Mouse (Mus musculus) heart, embryonic 15.5 days (tissue): Measurements from ENCODE around the gene Aff3. TPM values are rescaled to one million over a fixed set of nuclear protein-coding genes. Genes with fewer than 3 reads are reported as not detected.

Experiments used
- ATAC-seq: fragments of 200-750 bp; cut with Nextera tagmentation; replicated peaks from 2 replicates; pipeline ENCODE4 v1.8.0; 2017; ENCODE audit warnings: low read depth, moderate TSS enrichment; ENCODE audit not compliant: insufficient number of reproducible peaks, insufficient read depth, low FRiP score
- H3K27ac ChIP-seq: fragments of 300-500 bp; sonication (generic); 2 replicates; pipeline ENCODE4 v1.5.1; 2015; ENCODE audit warnings: mild to moderate bottlenecking, inconsistent platforms
- H3K27me3 ChIP-seq: fragments of 300-500 bp; sonication (generic); 2 replicates; pipeline ENCODE4 v1.6.1; 2015; ENCODE audit warnings: inconsistent platforms
- H3K36me3 ChIP-seq: fragments of 300-500 bp; sonication (generic); 2 replicates; pipeline ENCODE4 v1.6.1; 2015; ENCODE audit warnings: mild to moderate bottlenecking, inconsistent platforms
- H3K4me1 ChIP-seq: fragments of 300-500 bp; sonication (generic); replicated peaks from 2 replicates; pipeline ENCODE4 v1.6.1; 2015; ENCODE audit warnings: inconsistent platforms
- H3K4me2 ChIP-seq: fragments of 300-500 bp; sonication (generic); 2 replicates; pipeline ENCODE4 v1.6.1; 2015; ENCODE audit warnings: inconsistent platforms, mild to moderate bottlenecking, moderate library complexity
- H3K4me3 ChIP-seq: fragments of 300-500 bp; sonication (generic); 2 replicates; pipeline ENCODE4 v1.5.1; 2015; ENCODE audit warnings: mild to moderate bottlenecking, inconsistent platforms
- H3K9ac ChIP-seq: fragments of 300-500 bp; sonication (generic); 2 replicates; pipeline ENCODE4 v1.6.1; 2015; ENCODE audit warnings: mild to moderate bottlenecking, inconsistent platforms
- H3K9me3 ChIP-seq: fragments of 300-500 bp; sonication (generic); replicated peaks from 2 replicates; pipeline ENCODE4 v1.6.1; 2016; ENCODE audit warnings: inconsistent platforms
- WGBS: fragments of 180-500 bp; shearing (Covaris S2); methylation state at CpG from one replicate; pipeline ENCODE4 v1.1.7; 2015; ENCODE audit warnings: mixed read lengths; 5-methylcytosine and 5-hydroxymethylcytosine counted together
- polyA plus RNA-seq: library from polyadenylated mRNA; unstranded; fragments of >200 nt; fragmentation: Nextera tagmentation; extraction: Ambion mirVana; gene quantifications from 2 replicates; pipeline ENCODE4 v1.2.1, GENCODE M21; 2015

Gene Aff3
- polyA plus RNA-seq, 1 experiment from 2014 or later, result 2.2 TPM

DNA sequence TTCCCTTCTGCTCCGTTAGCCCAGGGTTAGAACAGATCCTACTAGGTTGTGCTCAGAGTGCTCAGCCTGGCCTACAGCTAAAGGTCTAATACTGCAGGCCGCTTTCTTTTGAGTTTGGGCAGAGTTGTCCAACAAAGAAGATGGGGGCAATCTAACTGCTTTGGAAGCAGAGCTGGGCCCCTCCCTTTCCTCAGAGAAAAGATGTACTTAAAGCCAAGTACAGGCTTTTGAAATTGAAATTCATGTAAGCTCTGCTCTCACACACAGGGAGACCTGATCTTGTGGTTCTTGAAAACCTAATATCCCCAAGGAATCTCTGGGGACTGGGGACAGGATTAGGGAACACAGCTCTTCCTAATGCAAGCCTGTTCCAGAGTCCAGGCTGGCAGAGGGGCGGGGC is 158.4 kb downstream of the Aff3 start:
- WGBS, result 92% methylated on average over 3 of the region's 3 CpGs

DNA sequence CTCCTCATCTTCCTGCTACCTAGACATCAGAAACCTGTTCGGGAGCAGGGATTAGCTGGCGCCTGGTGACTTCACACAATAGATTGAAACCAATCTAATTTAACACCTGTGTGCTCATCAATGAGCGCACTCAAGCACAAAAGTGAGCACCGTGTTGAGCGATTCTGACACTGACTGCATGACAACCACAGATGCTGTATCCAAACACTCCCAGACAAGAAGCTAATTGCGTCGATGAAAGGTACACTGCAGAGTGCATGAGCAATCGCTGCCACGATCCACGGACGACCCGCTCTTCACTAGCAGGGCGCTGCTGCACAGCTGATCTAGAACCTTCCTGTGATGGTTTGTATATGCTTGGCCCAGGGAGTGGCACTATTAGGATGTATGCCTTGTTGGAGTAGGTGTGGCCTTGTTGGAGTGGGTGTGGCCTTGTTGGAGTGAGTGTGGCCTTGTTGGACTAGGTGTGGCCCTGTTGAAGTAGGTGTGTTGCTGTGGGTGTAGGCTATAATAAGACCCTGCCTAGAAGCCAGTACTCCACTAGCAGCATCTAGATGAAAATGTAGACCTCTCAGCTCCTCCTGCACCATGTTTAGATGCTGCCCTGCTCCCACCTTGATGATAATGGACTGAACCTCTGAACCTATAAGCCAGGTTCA is 161.2 kb downstream of the Aff3 start:
- WGBS, result 90% methylated on average over 13 of the region's 13 CpGs
- Histone ChIP-seq H3K36me3 (no peaks in the 10 kb centered on the region), H3K4me1 (no peaks in the 10 kb centered on the region), H3K9ac (no peak overlapping the region), H3K9me3 (no peaks in the 10 kb centered on the region), H3K4me3 (no peak overlapping the region), H3K27me3 (no peaks in the 10 kb centered on the region), H3K27ac (no peak overlapping the region), H3K4me2 (no peak overlapping the region)
- ATAC-seq, result no peak

More for the DNA sequence above, 158.4 kb downstream of the Aff3 start:
- Histone ChIP-seq H3K9me3 (no peaks in the 10 kb centered on the region), H3K9ac (no peak overlapping the region), H3K36me3 (no peaks in the 10 kb centered on the region), H3K4me3 (no peak overlapping the region), H3K27me3 (no peaks in the 10 kb centered on the region), H3K4me1 (peaks cover 9% of the 10 kb centered on the region), H3K4me2 (no peak overlapping the region), H3K27ac (no peak overlapping the region)
- ATAC-seq, result no peak

DNA sequence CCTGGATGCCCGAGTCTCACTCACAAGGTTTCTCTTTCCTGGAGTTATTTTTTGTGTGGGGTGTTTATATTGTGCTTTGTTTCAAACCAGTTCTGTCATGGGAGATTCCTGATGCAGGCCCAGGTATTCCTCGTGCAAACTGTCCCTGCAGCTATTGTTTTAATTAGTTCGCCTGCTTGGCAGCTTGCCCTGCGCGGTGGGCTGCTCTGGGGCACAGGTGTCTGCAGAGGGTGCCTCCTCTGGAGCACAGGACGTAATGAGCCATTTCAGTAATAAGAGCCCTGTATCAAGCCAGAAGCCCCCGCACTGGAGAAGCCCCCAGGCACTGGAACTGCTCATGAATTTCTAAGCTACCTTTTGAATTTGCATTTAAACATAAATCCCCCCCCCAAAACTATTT is 162.0 kb downstream of the Aff3 start:
- ATAC-seq, result no peak
- Histone ChIP-seq H3K4me2 (no peak overlapping the region), H3K36me3 (no peaks in the 10 kb centered on the region), H3K4me1 (no peaks in the 10 kb centered on the region), H3K9me3 (no peaks in the 10 kb centered on the region), H3K27ac (no peak overlapping the region), H3K4me3 (no peak overlapping the region), H3K27me3 (no peaks in the 10 kb centered on the region), H3K9ac (no peak overlapping the region)
- 68% methylated on average over 7 of the region's 7 CpGs for WGBS

DNA sequence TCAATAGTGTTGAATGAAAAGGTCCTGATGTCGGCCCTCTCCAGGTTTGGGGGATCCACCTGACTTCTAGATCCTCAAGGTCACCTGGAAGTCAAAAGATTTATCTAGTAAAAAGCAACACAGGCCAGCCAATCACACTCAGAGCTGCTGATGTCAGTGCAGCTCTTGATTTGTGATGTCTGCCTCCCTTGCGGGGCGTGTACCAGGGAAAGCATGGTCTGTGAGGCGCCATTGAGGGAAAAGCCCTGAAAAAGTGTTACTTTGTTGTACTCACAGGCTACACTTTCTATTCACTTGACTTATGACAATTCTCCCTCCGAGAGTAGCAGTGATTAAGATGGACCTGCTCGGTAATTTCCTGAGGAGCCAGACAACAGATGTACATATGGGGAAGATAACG is 163.5 kb downstream of the Aff3 start:
- no peaks in the 10 kb centered on the region for H3K9me3 ChIP-seq
- H3K27ac ChIP-seq, result no peak overlapping the region
- H3K4me3 ChIP-seq, result no peak overlapping the region
- no peak for ATAC-seq
- no peaks in the 10 kb centered on the region for H3K36me3 ChIP-seq
- no peak overlapping the region for H3K4me2 ChIP-seq
- H3K27me3 ChIP-seq, result no peaks in the 10 kb centered on the region
- H3K9ac ChIP-seq, result no peak overlapping the region
- H3K4me1 ChIP-seq, result no peaks in the 10 kb centered on the region
- 83% methylated on average over 7 of the region's 7 CpGs for WGBS

DNA sequence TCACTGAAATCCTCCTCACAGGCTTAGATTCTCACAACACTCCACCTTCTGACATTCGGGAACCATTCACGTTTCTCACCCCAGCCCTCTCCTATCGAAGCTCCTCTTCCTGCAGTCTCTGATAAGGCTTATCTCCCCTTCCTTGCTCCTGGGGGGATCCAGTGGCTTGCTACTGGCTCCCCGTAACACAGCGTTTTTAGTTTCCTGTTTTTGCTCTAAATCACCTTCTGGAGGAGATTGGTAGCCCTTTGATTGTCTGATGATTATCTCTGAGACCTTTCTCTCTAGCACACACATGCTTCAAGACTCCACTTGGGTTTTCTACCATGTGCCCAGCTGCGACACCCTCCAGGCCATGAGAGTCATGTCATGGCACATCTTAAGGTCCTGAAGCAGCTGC is 165.3 kb downstream of the Aff3 start:
- no peak for ATAC-seq

DNA sequence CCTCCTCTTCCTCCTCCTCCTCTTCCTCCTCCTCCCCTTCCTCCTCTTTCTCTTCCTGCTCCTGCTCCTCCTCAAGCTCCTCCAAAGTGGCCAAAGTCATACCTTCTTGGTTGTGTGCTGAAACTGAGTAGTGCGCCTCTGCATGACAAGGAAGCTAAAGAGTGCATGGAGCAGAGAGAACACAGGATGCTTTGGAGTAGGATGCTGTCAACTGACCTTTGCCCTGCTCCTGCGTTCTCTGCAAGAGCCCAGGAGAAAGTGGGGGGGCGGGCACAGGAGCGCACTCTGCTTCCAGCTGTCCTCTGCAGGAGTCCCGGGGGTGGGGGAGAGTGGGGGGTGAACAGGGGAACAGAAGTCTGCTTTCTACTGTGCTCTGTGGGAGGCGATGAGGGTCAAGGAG is 167.2 kb downstream of the Aff3 start:
- H3K36me3 ChIP-seq, result no peaks in the 10 kb centered on the region
- no peaks in the 10 kb centered on the region for H3K4me1 ChIP-seq
- H3K9ac ChIP-seq, result no peak overlapping the region
- H3K4me2 ChIP-seq, result no peak overlapping the region
- H3K27ac ChIP-seq, result no peak overlapping the region
- no peaks in the 10 kb centered on the region for H3K27me3 ChIP-seq
- no peaks in the 10 kb centered on the region for H3K9me3 ChIP-seq
- 60% methylated on average over 6 of the region's 6 CpGs for WGBS
- H3K4me3 ChIP-seq, result no peak overlapping the region
- ATAC-seq, result no peak

More for the DNA sequence above, 165.3 kb downstream of the Aff3 start:
- Histone ChIP-seq H3K4me1 (no peaks in the 10 kb centered on the region), H3K9ac (no peak overlapping the region), H3K9me3 (no peaks in the 10 kb centered on the region), H3K27me3 (no peaks in the 10 kb centered on the region), H3K4me3 (no peak overlapping the region), H3K27ac (no peak overlapping the region), H3K36me3 (no peaks in the 10 kb centered on the region), H3K4me2 (no peak overlapping the region)
- WGBS, result 26% methylated on average over 6 of the region's 6 CpGs

DNA sequence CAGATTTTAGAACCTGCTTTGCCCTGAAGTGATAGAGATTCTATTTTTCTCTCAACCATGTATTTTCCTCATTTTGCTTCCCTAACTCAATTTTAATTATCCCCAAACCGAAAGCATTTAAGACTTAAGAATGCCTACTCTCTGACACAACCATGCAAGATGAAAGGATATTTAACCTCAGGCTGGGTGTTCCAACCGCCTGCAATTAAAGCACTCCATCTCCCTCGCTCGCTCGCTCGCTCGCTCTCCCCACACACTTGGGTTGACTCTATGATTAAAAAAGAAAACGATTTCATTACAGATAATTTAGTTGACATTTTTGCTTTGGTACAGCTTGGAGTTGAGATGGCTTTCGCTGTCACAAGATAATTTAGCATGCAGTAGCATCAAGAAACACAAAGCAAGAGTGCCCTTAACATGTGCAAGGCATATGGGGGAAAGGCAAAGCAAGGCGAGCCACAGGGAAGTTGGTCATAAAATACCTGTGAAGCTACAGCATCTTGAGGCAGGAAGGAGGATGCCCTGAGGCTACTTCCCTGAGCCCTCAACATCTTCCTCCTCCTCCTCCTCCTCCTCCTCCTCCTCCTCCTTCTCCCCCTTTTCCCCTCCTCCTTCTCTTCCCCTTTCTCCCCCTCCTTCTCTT is 167.7 kb downstream of the Aff3 start:
- no peak for ATAC-seq
- Histone ChIP-seq H3K9ac (no peak overlapping the region), H3K9me3 (no peaks in the 10 kb centered on the region), H3K4me1 (no peaks in the 10 kb centered on the region), H3K4me3 (no peak overlapping the region), H3K27me3 (no peaks in the 10 kb centered on the region), H3K36me3 (no peaks in the 10 kb centered on the region), H3K27ac (no peak overlapping the region), H3K4me2 (no peak overlapping the region)
- WGBS, result 89% methylated on average over 10 of the region's 10 CpGs

DNA sequence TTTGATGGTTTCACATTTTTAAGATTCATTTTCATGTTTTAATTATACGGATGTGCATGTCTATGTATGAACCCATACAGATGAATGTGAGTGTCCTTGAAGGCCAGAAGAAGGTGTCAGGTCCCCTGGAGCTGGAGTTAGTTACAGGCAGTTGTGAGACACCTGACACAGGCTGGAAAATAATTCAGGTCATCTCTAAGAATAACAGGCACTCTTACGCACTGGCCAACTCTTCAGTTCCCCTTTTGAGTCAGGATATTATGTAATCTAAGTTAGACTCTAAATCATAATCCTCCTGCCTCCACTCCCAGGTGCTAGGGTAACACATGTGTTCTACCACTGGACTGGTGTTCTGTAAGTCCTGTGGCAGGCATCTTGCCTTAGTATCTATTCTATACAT is 169.5 kb downstream of the Aff3 start:
- 91% methylated on average over 2 of the region's 2 CpGs for WGBS

DNA sequence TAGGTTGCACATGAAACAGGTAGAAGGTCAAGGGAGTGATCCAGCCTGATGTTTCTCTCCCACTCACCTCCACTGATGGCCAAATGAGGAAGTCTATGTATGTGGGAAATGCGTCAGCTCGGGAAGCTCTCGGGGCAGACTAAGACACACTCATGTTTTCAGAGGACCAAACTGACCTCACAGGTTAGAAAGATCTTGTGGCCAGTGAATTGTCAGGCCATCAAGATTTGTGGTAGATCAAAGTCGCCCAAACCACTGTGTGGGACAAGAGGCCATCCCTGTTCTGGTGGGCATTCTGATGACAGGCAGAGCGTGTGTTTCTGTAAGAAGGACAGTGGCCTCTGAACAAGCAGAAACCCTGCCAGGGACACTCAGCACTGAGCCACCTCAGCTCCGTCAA is 175.0 kb downstream of the Aff3 start:
- ATAC-seq, result no peak
- Histone ChIP-seq H3K27ac (no peak overlapping the region), H3K27me3 (no peaks in the 10 kb centered on the region), H3K4me3 (no peak overlapping the region), H3K36me3 (no peaks in the 10 kb centered on the region), H3K4me1 (peaks cover 5% of the 10 kb centered on the region), H3K9me3 (no peaks in the 10 kb centered on the region), H3K4me2 (no peak overlapping the region), H3K9ac (no peak overlapping the region)
- 77% methylated on average over 6 of the region's 6 CpGs for WGBS

More for the DNA sequence above, 169.5 kb downstream of the Aff3 start:
- Histone ChIP-seq H3K4me2 (no peak overlapping the region), H3K9ac (no peak overlapping the region), H3K27ac (no peak overlapping the region), H3K9me3 (no peaks in the 10 kb centered on the region), H3K4me1 (no peaks in the 10 kb centered on the region), H3K4me3 (no peak overlapping the region), H3K27me3 (no peaks in the 10 kb centered on the region), H3K36me3 (no peaks in the 10 kb centered on the region)
- no peak for ATAC-seq

DNA sequence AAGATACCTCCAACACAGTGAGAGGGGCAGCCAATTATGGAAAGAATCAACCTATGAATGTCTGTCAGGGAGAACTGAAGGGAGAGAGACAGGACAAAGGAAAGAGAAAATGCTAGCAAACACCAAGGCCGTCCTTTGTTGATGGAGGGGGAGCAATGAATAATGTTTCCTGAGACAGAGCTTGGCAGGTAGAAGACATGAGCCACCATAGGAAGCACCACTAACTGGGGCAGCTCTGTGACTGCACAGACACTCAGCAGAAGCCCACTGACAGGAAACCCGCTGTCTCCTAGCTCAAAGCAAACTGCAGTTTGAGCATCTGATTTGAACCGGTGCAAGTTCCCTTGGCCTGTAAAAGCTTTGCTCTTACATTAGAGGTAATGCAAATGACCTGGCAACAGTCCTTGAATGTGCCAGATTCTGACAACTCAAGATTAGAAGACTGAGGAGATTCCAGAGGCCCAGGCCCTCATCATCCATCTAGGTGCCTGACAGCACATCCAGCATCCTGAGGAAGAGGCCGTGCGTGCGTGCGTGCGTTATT is 176.0 kb downstream of the Aff3 start:
- WGBS, result 33% methylated on average over 8 of the region's 8 CpGs
- Histone ChIP-seq H3K4me1 (peaks cover 5% of the 10 kb centered on the region), H3K9ac (no peak overlapping the region), H3K27me3 (no peaks in the 10 kb centered on the region), H3K27ac (no peak overlapping the region), H3K36me3 (no peaks in the 10 kb centered on the region), H3K4me3 (no peak overlapping the region), H3K9me3 (no peaks in the 10 kb centered on the region), H3K4me2 (no peak overlapping the region)
- no peak for ATAC-seq

DNA sequence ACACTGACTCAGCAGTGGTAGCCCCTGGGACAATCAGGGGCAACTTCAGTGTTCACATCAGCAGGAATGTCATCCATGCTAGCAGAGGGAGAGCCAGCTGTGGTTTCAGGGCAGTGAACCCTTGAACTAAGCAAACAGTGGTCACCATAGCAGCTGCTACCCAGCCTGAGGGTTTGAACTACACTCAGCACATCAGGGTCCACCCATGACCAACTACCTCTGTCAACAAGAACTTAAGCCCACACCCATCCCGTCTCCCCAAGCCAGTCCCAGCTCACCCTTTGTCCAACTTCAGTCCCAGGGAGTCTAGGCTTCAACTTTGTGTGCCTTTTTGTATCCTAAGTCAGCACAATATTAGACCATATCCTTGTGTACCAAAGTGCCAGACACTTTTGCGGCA is 176.9 kb downstream of the Aff3 start:
- H3K36me3 ChIP-seq, result no peaks in the 10 kb centered on the region
- H3K27ac ChIP-seq, result no peak overlapping the region
- H3K9me3 ChIP-seq, result no peaks in the 10 kb centered on the region
- no peak for ATAC-seq
- H3K4me2 ChIP-seq, result no peak overlapping the region
- H3K4me1 ChIP-seq, result peaks cover 5% of the 10 kb centered on the region
- no peak overlapping the region for H3K4me3 ChIP-seq
- H3K9ac ChIP-seq, result no peak overlapping the region
- WGBS, result 93% methylated on average over 2 of the region's 2 CpGs
- no peaks in the 10 kb centered on the region for H3K27me3 ChIP-seq

DNA sequence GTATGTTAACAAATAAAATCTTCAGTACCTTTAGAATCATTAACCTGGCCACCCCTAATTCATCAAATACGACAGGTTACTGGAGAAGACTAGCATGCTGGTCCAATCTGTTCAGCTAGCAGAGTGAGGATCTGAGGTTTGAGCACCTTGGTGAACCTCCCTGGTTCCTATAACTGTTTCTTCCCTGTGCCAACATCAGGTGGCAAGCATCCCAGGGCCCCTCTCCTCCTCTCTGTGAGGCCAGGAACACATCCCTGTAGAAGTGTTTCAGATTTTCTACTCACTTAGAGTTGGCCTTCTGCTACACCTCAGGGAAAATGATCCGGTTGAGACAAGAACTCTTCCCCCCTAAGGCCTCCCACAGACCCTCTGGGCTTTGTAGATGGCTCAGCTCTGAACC is 181.6 kb downstream of the Aff3 start:
- Histone ChIP-seq H3K9me3 (no peaks in the 10 kb centered on the region), H3K4me2 (no peak overlapping the region), H3K9ac (no peak overlapping the region), H3K4me3 (no peak overlapping the region), H3K27me3 (no peaks in the 10 kb centered on the region), H3K4me1 (peaks cover 7% of the 10 kb centered on the region), H3K27ac (no peak overlapping the region), H3K36me3 (no peaks in the 10 kb centered on the region)
- no peak for ATAC-seq
- 85% methylated on average over 2 of the region's 2 CpGs for WGBS
